Mouse (Mus musculus): ENCODE results near the gene Mtf2.
"Not testable (repeated sequence)": the region's sequence is repeated elsewhere in the genome, so short reads cannot be mapped to it uniquely, and the experiment has no call there.

The Mtf2 gene

DNA sequence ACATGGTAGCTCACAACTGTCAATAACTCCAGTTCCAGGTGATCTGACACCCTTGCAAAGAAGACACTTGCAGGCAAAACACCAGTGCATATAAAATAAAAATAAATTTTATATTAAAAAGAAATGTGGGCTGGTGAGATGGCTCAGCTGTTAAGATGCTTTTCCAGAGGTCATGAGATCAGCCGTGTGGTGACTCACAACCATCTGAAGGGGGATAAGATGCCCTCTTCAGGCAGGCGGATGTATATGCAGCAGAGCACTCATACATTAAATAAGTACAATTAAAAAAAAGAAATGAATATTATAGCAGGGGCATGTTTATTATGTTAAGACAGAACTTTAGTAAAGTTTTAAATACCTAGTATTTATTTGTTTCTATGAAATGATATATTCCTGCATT lies 16.9 kb downstream of the Mtf2 start:
- DNase-seq (ENCODE audit: low read depth): peak; percentile 79

DNA sequence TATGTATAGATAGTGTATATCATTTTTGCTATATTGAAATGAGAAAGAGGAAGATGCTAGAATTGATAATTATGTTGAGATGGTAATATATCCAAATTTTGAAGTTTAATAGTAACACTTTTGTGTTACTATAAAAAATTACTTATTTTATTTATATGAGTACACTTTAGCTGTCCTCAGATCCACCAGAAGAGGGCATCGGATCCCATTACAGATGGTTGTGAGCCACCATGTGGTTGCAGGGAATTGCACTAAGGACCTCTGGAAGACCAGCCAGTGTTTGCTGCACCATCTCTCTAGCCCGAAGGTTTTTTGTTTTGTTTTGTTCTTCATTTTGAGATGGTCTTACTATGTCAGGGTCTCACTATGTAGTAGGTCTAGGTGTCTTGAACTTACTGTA lies 20.0 kb downstream of the Mtf2 start:
- DNase-seq (ENCODE audit: low read depth): peak; percentile 38

DNA sequence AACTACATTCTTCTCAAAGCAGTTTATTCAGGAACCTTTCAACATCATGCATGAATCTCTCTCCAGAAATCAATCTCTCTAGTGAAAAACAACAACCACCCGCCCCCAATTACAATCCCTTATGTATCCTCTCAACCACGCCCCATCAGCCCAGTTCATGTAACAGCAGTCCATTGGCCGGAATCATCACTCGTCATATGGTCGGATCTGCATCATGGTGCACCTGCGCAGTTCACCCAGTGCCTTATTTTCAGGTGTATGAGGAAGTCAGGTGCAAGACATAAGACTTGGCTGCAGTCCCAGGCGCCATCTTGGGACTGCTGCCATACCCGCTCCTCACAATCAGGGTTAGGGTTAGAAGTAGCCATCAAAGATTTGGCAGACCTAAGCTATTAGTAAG lies 27.3 kb downstream of the Mtf2 start:
- DNase-seq (ENCODE audit: low read depth): not testable (repeated sequence)

DNA sequence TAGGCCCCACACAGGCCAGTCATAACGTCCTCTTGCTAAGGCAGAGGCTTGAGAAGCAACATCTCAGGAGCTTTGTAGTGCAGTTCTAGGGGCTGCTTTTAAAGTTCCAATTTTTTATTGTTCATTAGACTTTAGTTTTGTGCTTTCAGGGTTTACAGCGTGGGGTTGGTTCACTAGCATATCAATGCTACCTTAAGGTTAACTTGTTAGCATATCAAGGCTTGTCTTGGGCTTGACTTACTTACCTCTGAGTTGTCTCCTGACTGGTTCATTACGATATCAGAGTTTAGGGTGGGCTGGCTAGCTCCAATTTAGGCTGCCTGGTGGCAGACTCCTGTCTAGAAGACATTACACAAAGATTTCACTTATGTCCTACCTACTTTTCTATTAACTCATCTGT lies 32.2 kb downstream of the Mtf2 start:
- no peak for DNase-seq (ENCODE audit: low read depth)

DNA sequence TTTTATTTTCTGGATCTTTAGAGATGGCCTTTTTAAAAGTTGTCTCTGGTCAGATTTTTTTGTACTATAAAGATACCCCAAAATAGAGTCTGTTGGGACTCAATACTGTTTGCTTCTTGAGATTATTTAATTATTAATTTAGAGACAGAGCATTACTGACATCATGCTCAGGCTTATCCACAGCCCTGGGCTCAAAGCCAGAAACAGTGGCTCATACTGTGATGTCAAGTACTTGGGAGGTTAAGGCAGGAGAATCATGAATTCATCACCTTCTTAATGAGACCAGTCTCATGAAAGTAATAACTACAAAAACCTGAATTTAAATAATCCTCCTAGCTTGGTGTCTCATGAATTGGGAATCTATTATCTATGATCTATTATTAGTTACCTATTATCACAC lies 34.7 kb downstream of the Mtf2 start:
- peak; percentile 49 for DNase-seq (ENCODE audit: low read depth)

DNA sequence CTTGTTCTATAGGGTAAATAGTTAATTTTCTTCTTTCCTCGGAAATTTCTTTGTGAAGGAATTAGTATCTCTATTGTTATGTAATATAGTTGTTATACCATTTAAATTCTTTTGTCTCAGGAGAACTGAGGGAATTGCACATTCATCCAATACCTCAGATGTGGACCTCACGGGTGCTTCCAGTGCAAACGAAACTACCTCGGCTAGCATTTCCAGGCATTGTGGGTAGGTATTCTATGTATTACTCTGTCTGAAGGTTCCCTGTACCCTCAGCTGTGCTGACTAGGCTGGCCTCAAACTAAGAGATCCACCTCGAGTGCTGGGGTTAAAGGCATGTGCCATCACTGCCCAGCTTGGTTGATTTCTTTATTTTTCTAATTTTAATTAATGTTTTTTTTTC lies 38.8 kb downstream of the Mtf2 start:
- no peak for DNase-seq (ENCODE audit: low read depth)

DNA sequence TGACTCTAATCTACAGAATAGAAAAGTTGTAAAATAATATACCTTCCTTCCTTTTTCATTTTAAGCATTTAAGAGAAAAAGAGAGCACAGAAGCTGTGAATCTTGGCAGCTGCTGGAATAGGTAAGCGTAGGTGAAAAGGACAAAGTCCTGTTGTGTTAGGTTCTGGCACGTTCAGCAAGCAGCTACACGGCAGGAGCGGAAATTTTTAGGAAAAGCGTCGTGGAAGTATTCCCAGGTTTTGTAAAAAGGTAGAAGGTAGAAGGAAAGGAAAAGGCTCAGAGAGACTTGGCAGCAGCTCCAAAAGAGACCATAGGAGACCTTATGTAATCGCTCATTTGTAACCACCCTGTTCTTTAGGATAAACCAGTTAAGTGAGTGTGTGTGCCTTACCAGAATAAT lies 43.9 kb downstream of the Mtf2 start:
- no peak for DNase-seq (ENCODE audit: low read depth)

DNA sequence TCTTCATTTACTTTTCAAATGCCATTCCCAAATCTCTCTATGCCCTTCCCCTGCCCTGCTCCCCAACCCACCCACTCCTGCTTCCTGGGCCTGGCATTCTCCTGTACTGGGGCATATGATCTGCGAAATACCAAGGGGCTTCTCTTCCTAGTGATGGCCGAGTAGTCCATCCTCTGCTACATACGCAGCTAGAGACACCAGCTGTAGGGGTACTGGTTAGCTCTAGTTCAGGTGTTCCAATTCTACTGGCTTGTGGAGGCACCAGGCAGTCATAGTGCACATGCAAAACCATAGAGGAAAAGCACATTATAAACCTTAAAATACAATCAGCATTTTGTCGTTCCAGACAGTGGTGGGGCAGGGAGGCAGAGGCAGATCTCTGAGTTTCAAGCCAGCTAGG lies 52.2 kb downstream of the Mtf2 start:
- DNase-seq (ENCODE audit: low read depth): no peak

DNA sequence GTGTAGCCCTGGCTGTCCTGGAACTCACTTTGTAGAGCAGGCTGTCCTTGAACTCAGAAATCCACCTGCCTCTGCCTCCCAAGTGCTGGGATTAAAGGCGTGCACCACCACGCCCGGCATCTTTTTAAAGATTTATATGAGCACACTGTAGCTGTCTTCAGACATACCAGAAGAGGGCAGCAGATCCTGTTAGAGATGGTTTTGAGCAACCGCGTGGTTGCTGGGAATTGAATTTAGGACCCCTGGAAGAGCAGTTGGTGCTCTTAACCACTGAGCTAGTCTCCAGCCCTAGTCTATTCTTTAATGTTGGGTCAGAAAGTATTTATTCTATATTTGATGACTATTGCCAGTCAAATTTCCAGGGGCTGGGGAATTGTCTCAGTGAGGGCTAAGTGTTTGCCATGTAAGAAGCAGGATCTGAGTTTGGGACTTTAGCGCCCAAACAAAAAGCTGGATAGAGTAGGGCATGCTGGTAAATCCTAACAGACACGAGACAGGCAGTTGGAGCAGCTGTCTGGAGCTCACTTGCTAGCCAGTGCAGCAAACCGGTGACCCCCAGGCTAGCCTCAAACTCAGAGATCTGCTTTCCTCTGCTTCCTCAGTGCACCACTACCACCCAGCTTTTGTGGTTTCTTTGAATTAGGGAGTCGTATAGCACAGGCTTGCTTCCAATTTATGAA lies 54.9 kb downstream of the Mtf2 start:
- peak; percentile 39 for DNase-seq (ENCODE audit: low read depth)

DNA sequence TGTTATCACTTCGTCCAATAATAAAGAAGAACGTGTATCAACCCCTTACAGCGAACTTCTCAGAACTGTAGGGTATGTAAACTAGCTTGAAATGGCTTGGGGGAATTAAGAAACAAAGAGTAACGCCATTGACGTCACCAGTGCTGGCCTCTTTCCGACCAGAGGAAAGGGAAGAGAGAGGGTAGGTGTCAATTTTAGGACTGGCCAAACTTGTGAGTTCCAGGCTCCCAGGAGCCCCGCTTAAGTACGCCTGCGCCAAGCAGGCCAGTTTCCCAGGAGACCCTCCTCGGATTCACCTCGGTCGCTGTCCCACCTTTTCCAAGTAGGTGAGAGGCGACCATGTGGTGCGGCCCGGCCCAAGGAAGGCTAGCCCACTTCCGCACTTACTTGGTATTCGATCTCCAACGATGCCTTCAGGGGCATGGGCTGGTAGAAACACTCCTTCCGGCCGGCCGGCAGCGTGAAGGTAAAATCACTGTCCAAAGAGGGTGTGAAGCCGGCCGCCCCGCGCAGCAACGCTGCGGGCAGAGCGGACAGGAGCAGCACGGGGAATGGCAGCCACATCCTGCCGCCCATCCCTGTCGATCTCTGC lies 66.5 kb downstream of the Mtf2 start:
- peak; percentile 88 for DNase-seq (ENCODE audit: low read depth)

DNA sequence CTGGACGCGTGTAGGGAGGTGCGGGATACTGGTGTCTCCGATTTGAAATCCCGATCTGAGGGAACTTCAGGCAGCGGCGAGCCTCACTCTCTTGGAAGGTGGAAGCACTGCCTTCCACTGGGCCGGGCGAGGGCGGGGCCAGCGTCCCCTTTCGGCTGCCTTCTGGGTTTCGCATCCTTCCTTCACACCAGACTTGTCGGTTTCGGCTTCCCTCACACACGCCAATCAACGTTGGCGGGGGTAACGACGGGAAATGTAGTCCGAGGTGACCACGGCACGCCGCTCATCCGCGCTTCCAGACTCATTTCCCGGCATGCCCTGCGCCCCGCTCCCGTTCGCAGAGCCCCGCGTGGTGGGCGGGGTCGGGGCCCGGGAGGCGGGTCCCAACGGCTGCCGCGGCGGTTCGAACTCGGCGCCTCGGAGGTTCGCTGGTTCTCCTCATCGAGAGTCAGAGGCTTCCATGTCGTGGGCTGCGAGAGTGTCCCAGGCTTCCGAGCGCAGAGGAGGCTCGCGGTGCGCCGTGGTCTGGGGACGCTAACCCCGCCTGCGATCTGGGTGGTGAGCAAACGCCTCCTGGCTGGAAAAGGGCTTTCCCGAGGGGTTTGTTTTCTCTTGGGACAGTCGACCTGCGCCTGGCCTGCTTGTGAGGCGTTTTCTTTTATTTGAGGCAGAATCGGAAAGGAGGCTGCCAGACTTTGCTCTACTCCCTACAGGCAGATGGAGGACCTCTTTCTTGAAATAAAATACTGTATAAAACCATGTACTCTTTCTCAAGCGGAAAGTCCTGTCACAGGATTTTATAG lies 67.2 kb downstream of the Mtf2 start, which contains the start of the genes Tmed5 and Ccdc18:
Tmed5 (minus strand) TSS at position 180 of the 803 bp plus-strand sequence.
Ccdc18 (plus strand) TSS at position 435 of the 803 bp plus-strand sequence.
- DNase-seq (ENCODE audit: low read depth): peak; percentile 99

DNA sequence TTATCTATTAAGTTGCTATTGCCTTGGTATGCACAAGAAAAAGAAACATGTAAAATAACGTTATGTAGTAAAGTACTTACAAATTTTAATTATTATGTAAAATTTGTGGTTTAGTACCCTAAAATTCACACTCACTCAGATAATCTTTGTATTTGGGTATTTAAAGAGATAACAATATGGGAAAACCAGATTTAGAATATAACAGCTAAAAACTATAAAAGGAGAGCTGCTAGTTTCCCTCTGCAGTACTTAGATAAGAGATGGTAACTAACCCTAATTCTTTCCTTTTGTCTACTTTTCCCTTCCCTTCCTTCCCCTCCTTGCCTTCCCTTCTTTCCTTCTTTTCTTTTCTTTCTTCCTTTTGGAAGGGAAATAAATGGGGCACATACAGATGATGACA lies 87.1 kb downstream of the Mtf2 start:
- no peak for DNase-seq (ENCODE audit: low read depth)

Measured in 416B (cell line).